Mouse (Mus musculus): ENCODE data around the gene Snap25.

GRCm38 (mm10) chr2:136669665-136670064 lies 43.6 kb upstream of the Snap25 start:
- TF ChIP-seq CTCF (IDR thresholded peaks at IDR 0.05) (no peak), POLR2A (IDR thresholded peaks at IDR 0.05; ENCODE audit: insufficient read depth, low read depth, low read length) (no peak)
